Mouse (Mus musculus) limb, embryonic 11.5 days (tissue): ENCODE measurements at regions not wholly inside any gene's neighbourhood (a gene's known extent, or its start where the extent isn't known, plus 50 kb on each side); places are given as distances from the start of the nearest gene placed in this dataset.

Source experiments
- ATAC-seq: fragments of 200-750 bp; cut with Nextera tagmentation; 2 replicates; pipeline ENCODE4 v1.8.0; 2017; ENCODE audit warnings: low read depth; ENCODE audit not compliant: insufficient number of reproducible peaks, low FRiP score, low TSS enrichment
- DNase-seq: peaks from one replicate; pipeline ENCODE4 v3.0.0-alpha.2; 2015; ENCODE audit warnings: low spot score
- H3K27ac ChIP-seq: fragments of 300-500 bp; sonication (generic); replicated peaks from 2 replicates; pipeline ENCODE4 v1.5.1; 2014; ENCODE audit warnings: low read depth, mild to moderate bottlenecking, low read length
- H3K27me3 ChIP-seq: fragments of 300-500 bp; sonication (generic); 2 replicates; pipeline ENCODE4 v1.6.1; 2014; ENCODE audit warnings: mild to moderate bottlenecking, low read length, mixed read lengths; ENCODE audit not compliant: control insufficient read depth, insufficient read depth
- H3K36me3 ChIP-seq: fragments of 300-500 bp; sonication (generic); 2 replicates; pipeline ENCODE4 v1.6.1; 2014; ENCODE audit warnings: mild to moderate bottlenecking, low read length, moderate library complexity, mixed read lengths; ENCODE audit not compliant: control insufficient read depth, insufficient read depth
- H3K4me1 ChIP-seq: fragments of 300-500 bp; sonication (generic); 2 replicates; pipeline ENCODE4 v1.6.1; 2014; ENCODE audit warnings: low read length, mixed read lengths; ENCODE audit not compliant: control insufficient read depth, insufficient read depth
- H3K4me2 ChIP-seq: fragments of 300-500 bp; sonication (generic); 2 replicates; pipeline ENCODE4 v1.6.1; 2014; ENCODE audit warnings: low read depth, mild to moderate bottlenecking, moderate library complexity; ENCODE audit not compliant: severe bottlenecking
- H3K4me3 ChIP-seq: fragments of 300-500 bp; sonication (generic); 2 replicates; pipeline ENCODE4 v1.5.1; 2014; ENCODE audit warnings: low read depth, low read length
- H3K9ac ChIP-seq: fragments of 300-500 bp; sonication (generic); 2 replicates; pipeline ENCODE4 v1.6.1; 2014; ENCODE audit warnings: mild to moderate bottlenecking, low read length
- H3K9me3 ChIP-seq: fragments of 300-500 bp; sonication (generic); 2 replicates; pipeline ENCODE4 v1.6.1; 2016; ENCODE audit warnings: low read length; ENCODE audit not compliant: control insufficient read depth
- WGBS: fragments of 180-500 bp; shearing (Covaris S2); extraction: QIAGEN DNeasy Blood & Tissue Kit; methylation state at CpG from one replicate; pipeline ENCODE4 v1.1.7; 2014; 5-methylcytosine and 5-hydroxymethylcytosine counted together

- no peak overlapping the region for H3K4me2 ChIP-seq
- no peak overlapping the region for H3K9ac ChIP-seq
- H3K27ac ChIP-seq: no peak overlapping the region
- H3K27me3 ChIP-seq: no peaks in the 10 kb centered on the region
- ATAC-seq (no peak), DNase-seq (no peak)
- no peaks in the 10 kb centered on the region for H3K9me3 ChIP-seq
- WGBS: 91% methylated on average over 1 of the region's 1 CpGs
- H3K4me3 ChIP-seq: no peak overlapping the region
- no peaks in the 10 kb centered on the region for H3K36me3 ChIP-seq
- H3K4me1 ChIP-seq: no peaks in the 10 kb centered on the region
Measured at GRCm38 (mm10) chr3:18631601-18632000, 683.4 kb downstream of the Cypt12 start.

GRCm38 (mm10) chr3:18634855-18635254 is 686.6 kb downstream of the Cypt12 start:
- H3K9me3 ChIP-seq: no peaks in the 10 kb centered on the region
- no peak overlapping the region for H3K27ac ChIP-seq
- no peaks in the 10 kb centered on the region for H3K36me3 ChIP-seq
- no peak overlapping the region for H3K4me2 ChIP-seq
- no peak overlapping the region for H3K4me3 ChIP-seq
- no peaks in the 10 kb centered on the region for H3K27me3 ChIP-seq
- DNase-seq: no peak
- no peaks in the 10 kb centered on the region for H3K4me1 ChIP-seq
- no peak overlapping the region for H3K9ac ChIP-seq
- no peak for ATAC-seq

GRCm38 (mm10) chr3:18637553-18637952 is 689.3 kb downstream of the Cypt12 start:
- no peak overlapping the region for H3K9ac ChIP-seq
- no peaks in the 10 kb centered on the region for H3K36me3 ChIP-seq
- no peaks in the 10 kb centered on the region for H3K4me1 ChIP-seq
- H3K9me3 ChIP-seq: no peaks in the 10 kb centered on the region
- H3K4me3 ChIP-seq: no peak overlapping the region
- H3K27ac ChIP-seq: no peak overlapping the region
- ATAC-seq (no peak), DNase-seq (no peak)
- H3K4me2 ChIP-seq: no peak overlapping the region
- H3K27me3 ChIP-seq: no peaks in the 10 kb centered on the region

GRCm38 (mm10) chr3:18640286-18640685 is 692.1 kb downstream of the Cypt12 start:
- H3K9ac ChIP-seq: no peak overlapping the region
- H3K4me2 ChIP-seq: no peak overlapping the region
- DNase-seq: no peak
- no peak for ATAC-seq
- WGBS: 54% methylated on average over 5 of the region's 5 CpGs
- H3K4me3 ChIP-seq: no peak overlapping the region
- H3K9me3 ChIP-seq: no peaks in the 10 kb centered on the region
- no peaks in the 10 kb centered on the region for H3K27me3 ChIP-seq
- H3K27ac ChIP-seq: no peak overlapping the region
- no peaks in the 10 kb centered on the region for H3K4me1 ChIP-seq
- no peaks in the 10 kb centered on the region for H3K36me3 ChIP-seq

- Histone ChIP-seq H3K36me3 (no peaks in the 10 kb centered on the region), H3K4me1 (no peaks in the 10 kb centered on the region), H3K9me3 (no peaks in the 10 kb centered on the region), H3K9ac (no peak overlapping the region), H3K4me2 (no peak overlapping the region), H3K27ac (no peak overlapping the region), H3K27me3 (no peaks in the 10 kb centered on the region), H3K4me3 (no peak overlapping the region)
- DNase-seq (no peak), ATAC-seq (no peak)
- 73% methylated on average over 1 of the region's 1 CpGs for WGBS
Measured at GRCm38 (mm10) chr3:18641688-18642087, 693.5 kb downstream of the Cypt12 start.

- Histone ChIP-seq H3K4me2 (no peak overlapping the region), H3K9me3 (no peaks in the 10 kb centered on the region), H3K27me3 (no peaks in the 10 kb centered on the region), H3K36me3 (no peaks in the 10 kb centered on the region), H3K4me3 (no peak overlapping the region), H3K4me1 (no peaks in the 10 kb centered on the region), H3K27ac (no peak overlapping the region), H3K9ac (no peak overlapping the region)
- ATAC-seq (no peak), DNase-seq (no peak)
- WGBS: 89% methylated on average over 4 of the region's 4 CpGs
Measured at GRCm38 (mm10) chr3:18643408-18644035, 695.3 kb downstream of the Cypt12 start.

- H3K9ac ChIP-seq: no peak overlapping the region
- no peak overlapping the region for H3K27ac ChIP-seq
- no peaks in the 10 kb centered on the region for H3K9me3 ChIP-seq
- DNase-seq (no peak), ATAC-seq (no peak)
- H3K4me2 ChIP-seq: no peak overlapping the region
- WGBS: 75% methylated on average over 7 of the region's 7 CpGs
- H3K27me3 ChIP-seq: no peaks in the 10 kb centered on the region
- H3K4me3 ChIP-seq: no peak overlapping the region
- H3K36me3 ChIP-seq: no peaks in the 10 kb centered on the region
- no peaks in the 10 kb centered on the region for H3K4me1 ChIP-seq
Measured at GRCm38 (mm10) chr3:18645481-18645880, 697.3 kb downstream of the Cypt12 start.

- WGBS: 85% methylated on average over 7 of the region's 7 CpGs
Measured at GRCm38 (mm10) chr3:18645927-18646326, 697.7 kb downstream of the Cypt12 start.

GRCm38 (mm10) chr3:18653557-18653956 is 705.3 kb downstream of the Cypt12 start:
- no peak for DNase-seq
- Histone ChIP-seq H3K27me3 (no peaks in the 10 kb centered on the region), H3K4me2 (no peak overlapping the region), H3K27ac (no peak overlapping the region), H3K9ac (no peak overlapping the region), H3K9me3 (no peaks in the 10 kb centered on the region), H3K4me3 (no peak overlapping the region), H3K4me1 (no peaks in the 10 kb centered on the region), H3K36me3 (no peaks in the 10 kb centered on the region)
- 84% methylated on average over 1 of the region's 1 CpGs for WGBS
- ATAC-seq: no peak

More at GRCm38 (mm10) chr3:18645927-18646326, 697.7 kb downstream of the Cypt12 start:
- H3K4me2 ChIP-seq: no peak overlapping the region
- no peak overlapping the region for H3K27ac ChIP-seq
- H3K36me3 ChIP-seq: no peaks in the 10 kb centered on the region
- H3K4me1 ChIP-seq: no peaks in the 10 kb centered on the region
- H3K27me3 ChIP-seq: no peaks in the 10 kb centered on the region
- no peak overlapping the region for H3K4me3 ChIP-seq
- no peak overlapping the region for H3K9ac ChIP-seq
- no peaks in the 10 kb centered on the region for H3K9me3 ChIP-seq
- DNase-seq: no peak
- ATAC-seq: no peak
